Mouse (Mus musculus) heart, adult 18-20 months (tissue): ENCODE measurements around the gene Hivep3. TPM values are rescaled to one million over a fixed set of nuclear protein-coding genes. Genes with fewer than 3 reads are reported as not detected.

Experiments used
- DNase-seq, 2 experiments: peaks; one replicate each; pipeline ENCODE4 v3.0.0; 2021 to 2022; ENCODE audit warnings: mixed read lengths in 1 of 2
- long read RNA-seq, 2 experiments: library from polyadenylated mRNA; stranded (forward); transcript quantifications; one replicate each; pipeline ENCODE4 v2.0.0; 2021
- total RNA-seq, 2 experiments: library from RNA; stranded (reverse); gene quantifications; 2 replicates each; pipeline ENCODE4 v1.2.3; 2021

Gene Hivep3
- 1 to 10 TPM; 5.3 to 6.8 TPM for total RNA-seq
- long read RNA-seq, experiment 1: 0 reads
- long read RNA-seq, experiment 2, partial matches to known transcripts: 0 of 1 reads
- long read RNA-seq, experiment 2, other reads (novel, unspliced or antisense): 0 of 1 reads

DNA sequence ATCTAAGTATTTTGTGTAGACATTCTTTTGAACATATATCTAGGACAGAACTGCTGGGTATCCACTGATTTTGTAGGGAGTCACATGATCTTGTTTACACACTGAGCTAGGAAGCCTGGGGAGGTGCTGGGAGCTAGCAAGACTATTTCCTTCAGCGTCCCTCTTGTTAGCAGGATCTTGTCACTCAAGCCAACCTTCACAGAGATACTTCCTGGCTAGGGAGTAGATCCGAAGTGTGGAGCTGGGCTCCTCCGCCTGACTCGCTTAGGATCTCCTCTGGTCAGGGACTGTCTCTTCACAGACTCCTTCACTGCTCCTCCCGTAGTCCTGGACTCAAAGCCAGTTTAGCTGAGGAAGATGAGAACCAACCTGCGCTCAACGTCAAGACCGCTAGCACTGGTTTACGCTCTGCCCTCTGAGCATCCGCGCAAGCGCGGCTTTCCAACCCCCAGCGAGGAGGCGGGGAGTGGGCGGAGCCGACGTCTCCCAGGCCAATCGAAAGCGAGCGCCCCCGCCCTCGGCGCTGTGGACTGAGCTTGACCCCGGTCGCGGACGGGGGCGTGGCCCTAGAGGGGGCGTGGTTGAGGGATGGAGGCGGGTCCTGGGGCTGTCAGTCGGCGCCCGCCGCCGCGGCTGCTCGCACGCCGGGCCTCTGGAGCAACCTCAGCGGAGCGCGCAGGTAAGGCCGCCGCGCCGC is at the start of gene Hivep3:
Hivep3 (plus strand) TSS at position 601 of the 697 bp plus-strand sequence.
- DNase-seq: peak; percentile 100

DNA sequence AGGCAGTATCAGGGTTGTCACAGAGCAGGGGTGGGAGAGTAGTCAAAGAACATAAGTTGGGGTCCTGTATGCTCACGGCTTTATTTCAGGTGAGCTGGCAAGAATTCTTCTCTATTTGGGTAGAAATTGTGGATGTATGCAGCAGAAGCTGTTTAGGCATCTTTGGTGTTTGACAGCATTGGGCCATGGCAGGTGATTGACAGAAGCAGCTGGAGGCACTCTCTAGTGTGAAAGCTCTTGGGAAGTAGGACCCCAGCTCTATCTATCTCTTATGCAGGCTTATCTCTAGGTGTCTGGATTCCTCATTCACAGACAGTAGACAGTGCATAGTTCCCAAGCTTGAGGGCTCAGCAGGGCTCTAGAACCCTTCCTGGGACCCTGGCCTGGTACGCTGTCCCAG is 47.8 kb upstream of the Hivep3 start:
- no peak for DNase-seq

DNA sequence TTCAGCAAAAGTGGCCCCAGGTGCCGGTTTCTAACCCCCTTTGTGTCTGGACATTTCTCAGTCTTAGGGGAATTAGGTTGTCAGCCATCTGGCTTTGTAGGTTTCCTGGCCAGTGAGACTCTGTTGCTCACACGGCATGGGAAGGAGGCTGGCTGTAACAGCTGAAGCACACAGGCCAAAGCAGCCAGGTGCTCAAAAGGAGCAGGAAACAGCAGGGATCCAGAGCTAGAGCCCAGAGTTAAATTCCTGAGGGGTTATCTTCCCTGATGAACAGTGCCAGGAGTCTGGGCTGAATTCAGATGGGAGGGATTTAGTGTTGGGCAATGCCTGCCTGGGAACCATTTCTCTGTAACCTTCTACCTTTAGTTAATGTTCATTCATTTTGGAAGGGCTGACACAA is 35.2 kb upstream of the Hivep3 start:
- no peak for DNase-seq

DNA sequence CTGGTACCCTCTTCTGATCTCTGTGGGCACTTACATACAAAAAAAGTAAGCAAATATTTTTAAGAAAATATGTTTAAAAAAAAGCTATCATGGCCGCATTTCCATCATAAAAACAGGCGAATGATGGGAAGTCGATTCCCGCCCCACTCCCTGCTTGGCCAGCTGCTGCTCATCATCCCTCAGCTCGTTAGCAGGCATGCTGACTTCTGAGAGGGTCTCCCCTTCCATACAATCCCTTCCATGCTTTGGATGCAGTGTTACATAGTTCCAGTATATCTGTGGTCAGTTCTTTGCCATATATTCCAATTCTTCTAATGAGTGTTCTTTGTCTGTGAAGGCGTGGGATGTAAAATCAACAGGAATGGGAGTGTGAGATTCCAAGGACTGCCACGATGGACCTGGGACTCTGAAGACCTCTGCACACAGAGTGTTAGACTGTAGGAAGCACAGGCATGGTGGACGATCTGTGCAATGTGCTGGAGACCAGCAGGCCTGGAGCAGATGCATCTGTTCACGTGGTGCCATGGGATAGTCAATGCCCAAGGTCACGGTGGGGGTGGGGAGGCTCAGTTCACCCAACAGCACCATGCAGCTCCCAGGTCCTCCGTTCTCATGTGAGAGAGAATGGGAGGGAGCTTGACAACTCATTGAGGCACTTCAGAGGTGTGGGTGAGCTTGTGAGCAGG is 32.2 kb upstream of the Hivep3 start:
- no peak for DNase-seq

DNA sequence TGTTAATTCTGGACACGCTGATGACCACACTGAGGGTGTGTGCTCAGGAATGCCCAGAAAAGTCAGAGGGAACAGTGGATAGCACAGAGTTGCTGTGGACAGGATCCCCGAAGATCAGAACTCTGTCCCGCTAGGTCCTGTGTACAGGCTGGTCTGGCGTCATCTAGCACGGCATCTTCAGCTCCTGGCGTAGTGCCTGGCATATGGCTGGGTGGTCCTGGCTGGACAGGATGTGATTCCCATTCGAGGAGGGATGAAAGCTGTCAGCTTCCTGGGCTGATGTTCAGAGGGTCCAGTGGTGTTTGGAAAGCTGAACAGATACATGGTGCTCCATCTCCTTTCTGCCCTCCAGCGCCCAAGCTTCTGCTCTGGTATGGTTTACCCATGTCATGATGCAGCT is 29.6 kb upstream of the Hivep3 start:
- DNase-seq: no peak

DNA sequence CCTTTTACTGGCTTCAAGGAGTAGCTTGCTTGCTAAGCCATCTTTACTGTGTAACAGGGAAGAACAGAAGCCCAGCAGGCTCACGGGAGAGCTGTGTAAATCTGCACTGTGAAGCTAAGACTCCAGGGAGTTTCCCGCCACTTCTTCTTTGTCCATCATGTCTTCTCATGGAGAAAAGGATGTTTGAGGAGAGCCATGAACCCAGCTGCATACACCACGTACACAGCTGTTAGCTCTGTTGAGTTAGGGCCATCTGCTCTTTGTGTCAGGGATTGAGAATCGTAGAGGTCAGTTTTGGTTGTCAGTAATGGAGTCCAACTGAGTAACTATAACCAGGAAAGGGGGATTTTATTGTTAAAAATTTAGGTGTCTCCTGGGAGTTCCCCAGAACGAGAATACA is 26.3 kb upstream of the Hivep3 start:
- peak; percentile 33 to 47 for DNase-seq

DNA sequence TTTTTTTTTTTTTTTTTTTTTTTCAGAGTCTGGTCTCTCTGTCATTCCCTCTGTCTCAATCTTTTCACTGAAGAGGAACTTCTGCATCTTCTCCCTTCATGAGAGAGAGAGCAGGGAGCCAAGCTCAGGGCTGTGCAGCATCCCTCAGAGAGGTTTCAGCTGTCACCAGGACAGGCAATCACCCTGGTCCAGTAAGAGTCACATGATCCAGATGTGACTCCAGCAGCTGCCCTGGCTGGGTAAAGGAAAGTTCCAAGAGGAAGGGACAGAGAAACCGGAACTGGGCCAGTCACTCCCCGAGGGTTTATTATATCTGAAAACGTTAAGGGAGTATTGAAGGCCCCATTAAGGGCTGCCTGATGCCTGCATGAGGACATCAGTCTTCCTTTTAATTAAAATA is 25.8 kb upstream of the Hivep3 start:
- DNase-seq: peak; percentile 51 to 83

DNA sequence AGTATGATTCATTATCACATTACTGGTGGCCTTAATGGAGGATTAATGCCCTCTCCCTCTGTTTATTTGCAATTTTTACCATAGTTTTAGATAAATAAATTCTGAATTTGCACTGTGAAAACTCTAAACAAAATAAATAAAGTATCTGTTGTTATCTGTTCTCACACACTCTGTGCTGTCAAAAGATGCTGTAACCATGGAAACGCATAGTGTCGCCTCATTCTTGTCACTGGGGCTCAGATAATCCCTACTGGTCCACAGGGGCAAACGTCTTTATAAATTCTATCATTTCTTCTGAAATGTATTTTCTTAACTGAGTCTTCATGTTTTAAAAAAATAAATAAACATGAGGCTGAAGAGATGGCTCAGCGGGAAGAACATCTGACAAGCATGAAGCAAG is 23.4 kb upstream of the Hivep3 start:
- no peak for DNase-seq

DNA sequence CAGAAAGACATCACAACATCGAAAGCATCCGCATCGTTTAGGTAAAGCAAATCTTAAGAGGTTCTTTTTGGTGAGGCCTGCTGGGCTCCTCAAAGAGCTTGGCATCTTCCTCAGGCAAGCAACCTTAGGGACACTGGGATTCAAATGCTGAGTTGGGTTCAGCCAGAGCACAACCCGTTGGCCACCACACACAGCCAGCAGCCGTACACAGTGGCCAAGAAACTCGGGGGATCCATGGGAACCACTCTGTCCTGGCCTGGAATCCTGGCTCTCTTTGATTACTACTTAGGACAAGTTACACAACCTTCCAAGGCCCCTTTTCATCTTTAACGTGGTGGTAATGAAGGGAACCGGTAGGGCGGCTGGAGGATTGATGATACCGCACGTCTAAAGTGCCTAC is 16.1 kb upstream of the Hivep3 start:
- DNase-seq: peak; percentile 51 to 82

DNA sequence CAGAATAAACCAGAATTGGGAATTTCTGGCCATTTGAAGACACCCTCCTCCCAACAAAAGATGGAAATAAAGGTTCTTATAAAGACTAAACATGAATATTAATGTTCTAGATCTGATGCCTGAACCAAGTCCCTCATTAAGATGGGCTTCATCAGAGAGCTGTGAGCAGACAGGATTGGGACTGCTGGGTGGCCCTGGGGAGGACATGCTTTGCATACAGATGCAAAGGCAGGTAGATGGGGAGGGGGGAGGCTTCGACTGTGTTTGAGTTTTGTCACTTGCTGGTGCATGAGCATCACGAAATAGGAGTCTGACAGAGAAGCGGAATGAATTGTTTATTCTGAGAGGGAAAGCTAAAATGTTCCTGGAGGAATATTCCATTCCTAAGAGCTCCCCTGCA is 12.1 kb upstream of the Hivep3 start:
- DNase-seq: no peak

DNA sequence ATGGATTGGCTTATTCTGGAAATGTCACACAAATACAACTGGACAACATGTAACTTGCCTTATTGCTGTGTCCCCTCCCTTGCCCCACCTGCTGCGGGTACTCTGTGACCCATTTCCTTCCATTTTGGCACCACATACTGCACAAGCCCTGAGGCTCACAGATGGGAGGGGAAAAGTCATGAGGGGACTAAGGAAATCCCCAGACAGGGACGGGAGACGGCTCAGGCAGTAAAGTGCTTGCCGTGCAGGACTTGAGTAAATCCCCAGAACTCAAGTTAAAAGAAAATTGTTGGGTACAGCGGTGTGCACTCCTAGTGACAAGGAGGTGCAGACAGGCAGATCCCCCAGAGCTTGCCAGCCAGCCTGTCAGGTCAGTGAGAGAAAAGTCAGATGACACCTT is 7.5 kb upstream of the Hivep3 start:
- no peak for DNase-seq

DNA sequence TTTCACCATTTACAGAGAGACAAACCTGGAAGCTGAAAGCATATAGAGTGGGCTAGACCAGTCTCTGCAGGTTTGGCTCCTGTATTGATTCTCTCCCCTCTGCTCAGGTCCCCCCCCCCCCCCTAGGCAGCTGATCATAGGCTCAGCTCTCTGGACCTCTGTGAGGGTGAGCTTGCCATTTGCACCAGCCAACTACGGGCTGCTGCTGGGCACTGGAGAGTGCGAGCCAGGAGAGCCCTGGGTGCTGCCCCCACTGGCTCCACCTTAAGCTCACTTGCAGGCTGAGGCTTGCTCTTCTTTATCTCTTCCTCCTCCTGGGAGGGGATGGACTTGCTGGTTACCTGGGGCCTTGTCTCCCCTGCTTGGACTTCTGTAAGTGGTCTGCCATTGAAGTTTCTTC is 5.7 kb upstream of the Hivep3 start:
- DNase-seq: no peak

DNA sequence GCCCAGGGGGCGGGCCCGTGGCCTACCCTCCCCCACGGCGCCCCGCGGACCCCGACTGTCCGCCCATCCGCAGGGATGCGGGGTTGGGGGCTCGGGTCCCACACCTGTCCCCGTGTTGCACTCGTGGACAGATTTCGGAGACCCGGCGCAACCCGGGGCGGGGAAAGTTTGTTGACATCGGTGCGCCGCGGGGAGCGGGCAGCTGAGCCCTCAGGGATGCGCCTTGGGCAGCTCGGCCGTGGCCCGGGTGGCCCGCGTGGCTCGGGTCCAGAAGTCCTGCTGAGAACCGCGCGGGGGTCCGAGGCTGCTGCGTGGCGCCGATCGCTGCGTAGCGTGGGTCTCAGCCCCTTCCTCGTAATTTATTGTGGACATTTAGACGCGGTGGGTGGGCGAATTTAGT is 358 bp downstream of the Hivep3 start:
- no peak for DNase-seq

DNA sequence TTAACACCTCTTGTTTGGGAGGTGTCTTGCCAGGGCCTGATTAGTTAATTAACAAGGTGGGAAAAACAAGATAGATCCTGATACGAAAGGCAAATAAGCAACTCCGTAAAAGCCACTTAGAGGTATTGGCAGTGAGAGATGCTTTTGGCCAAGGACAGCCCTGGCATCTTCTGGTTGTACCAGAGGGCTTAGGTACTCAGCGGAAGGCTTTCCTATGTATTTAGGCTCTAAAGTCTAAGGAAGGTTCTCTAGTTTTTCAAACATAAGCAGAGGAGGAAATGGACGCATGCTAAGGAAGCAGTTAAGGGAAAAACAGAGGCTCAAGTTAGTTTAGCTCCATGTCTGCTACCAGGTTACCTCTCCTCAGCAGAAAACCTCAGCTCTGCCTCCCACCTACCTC is 768 bp downstream of the Hivep3 start:
- DNase-seq: no peak

DNA sequence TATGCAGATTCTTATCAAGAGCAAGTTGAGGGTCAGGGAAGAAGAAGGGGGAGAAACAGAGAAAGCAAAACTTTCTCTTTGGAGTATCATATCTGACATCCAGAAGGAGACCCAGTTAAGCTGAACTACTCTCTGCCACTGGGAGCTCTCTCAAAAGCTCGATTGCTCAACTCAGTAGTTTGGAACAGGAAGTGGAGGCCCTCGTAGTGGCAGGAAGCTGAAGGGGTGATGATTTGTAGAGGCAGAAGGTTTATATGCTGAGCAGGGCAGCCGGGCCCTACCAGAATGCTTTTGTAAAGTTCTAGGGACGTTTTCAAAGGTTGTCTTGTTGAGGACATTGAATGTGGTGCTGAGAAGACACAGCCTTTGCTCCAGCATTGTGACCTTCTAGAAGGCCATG is 5.1 kb downstream of the Hivep3 start:
- peak; percentile 63 to 73 for DNase-seq

DNA sequence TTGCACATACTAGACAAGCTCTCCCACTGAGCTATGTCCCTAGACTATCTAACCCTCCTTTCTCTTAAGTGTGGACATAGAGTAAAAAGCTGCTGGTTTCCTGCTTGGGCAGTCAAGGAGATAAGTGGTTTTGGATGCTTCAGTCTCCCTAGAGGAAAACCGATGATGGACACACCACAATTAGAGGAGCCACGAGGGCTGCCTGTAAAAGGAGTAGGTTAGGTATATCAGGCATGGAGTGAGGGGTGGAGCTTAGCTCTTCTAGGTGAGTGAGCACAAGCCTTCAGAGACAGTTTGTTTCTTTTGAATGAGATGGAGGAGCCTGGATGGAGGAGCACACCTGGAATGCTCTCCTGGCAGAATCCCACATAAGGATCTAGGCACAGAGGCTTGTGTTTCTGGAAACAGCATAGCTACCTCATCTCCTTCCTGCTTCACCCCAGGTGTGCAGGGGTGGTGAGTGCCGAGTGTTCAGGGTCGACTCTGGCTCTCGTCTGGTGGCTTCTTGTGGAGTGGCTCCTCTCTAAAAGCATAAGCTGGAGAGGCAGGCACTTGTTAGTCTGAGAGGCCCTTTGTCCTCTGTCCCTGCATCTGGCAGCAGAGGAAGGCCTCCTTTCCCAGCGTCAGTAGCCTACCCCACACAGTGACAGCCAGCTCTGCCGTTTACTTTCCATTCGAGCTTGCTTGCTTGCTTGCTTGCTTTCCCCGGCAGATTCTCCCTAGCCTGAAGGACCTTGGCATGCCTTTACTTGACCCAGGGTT is 5.9 kb downstream of the Hivep3 start:
- DNase-seq: no peak

DNA sequence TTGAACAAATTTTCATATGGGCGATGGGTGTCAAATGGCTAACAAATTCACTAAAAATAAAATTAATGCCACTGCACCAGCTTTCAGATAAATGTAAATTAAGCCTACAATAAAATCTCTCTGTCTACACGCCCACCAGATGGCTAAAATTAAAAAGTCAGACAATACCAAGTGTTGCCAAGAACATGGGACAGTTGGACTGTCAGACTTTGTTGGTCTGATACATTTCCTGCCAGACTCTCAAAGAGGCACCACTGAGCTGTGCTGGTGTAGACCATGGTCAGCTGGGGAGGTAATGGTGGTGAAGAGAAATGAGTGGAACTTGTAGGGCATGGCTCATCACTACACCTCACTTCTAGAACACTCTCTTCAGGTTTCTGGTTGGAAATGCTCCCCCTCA is 14.8 kb downstream of the Hivep3 start:
- DNase-seq: no peak

DNA sequence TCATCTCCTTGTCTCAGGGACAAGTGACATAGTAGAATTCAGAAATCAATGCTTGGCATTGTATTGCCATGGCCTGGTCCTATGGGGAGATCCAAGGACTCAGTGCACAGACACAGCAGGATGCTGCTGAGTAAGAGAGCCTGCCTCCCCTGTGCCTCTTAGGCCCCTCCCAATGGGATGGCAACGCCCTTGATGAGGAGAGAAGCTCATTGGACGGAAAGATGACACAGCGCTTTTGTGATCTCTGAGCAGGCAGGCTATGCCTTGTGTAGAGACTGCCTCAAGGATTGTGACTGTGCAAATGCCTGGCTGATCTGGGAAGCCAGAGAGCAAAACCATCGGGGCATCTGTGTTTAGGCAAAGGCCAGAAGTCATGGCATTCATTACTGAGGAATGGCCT is 16.6 kb downstream of the Hivep3 start:
- no peak for DNase-seq

DNA sequence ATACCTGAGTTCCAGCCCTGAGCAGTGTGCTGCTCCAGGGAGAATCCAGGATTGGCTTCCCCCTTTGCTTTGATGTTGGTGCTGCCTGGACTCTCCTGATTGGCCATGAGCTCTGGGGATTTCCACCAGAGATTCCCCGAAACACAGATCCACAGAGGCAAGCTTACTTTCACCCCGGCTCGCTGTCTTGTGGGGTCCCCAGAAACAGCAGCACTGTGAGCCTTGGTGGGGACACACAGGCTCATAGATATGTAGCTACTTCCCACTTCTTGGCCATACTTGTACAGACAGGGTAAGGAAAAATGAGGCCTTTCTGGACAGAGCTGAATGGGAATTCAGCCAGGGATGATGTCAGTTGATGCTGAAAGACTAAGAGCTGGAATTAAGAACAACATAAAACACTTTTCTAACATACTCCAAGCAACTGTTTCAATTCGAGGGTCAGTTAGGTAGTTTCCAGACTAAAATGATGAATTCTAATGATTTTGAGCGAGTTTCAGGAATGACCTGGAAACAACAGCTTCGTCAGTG is 17.2 kb downstream of the Hivep3 start:
- DNase-seq: peak; percentile 54 to 57

DNA sequence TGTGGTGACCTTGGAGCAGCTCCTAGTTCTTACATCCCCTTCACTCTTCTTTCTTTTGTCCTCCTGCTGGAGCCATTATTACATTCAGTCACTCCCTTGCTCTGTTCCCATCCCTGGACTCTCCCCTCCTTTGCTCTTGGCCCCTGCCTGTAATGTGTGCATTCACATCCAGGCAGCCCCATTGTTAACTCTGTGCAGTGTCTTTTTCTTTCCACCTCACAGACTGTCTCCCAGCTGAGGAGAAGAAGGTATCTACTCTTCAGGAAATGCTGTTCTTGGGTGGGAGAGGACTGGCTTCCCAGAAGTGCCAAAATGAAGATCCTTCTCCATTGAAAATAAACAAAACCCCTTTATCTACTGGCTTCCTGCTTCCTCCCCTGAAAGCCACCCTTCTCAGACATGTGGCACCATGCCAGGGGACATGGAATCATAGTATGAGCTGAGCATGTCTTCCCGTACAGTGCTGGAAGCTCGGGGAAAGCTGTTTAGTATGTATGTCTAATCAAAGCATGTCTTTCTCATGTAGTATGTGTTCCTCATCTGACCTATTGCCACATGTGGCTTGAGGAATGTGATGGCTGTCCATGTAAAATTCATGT is 17.9 kb downstream of the Hivep3 start:
- peak; percentile 31 to 36 for DNase-seq

DNA sequence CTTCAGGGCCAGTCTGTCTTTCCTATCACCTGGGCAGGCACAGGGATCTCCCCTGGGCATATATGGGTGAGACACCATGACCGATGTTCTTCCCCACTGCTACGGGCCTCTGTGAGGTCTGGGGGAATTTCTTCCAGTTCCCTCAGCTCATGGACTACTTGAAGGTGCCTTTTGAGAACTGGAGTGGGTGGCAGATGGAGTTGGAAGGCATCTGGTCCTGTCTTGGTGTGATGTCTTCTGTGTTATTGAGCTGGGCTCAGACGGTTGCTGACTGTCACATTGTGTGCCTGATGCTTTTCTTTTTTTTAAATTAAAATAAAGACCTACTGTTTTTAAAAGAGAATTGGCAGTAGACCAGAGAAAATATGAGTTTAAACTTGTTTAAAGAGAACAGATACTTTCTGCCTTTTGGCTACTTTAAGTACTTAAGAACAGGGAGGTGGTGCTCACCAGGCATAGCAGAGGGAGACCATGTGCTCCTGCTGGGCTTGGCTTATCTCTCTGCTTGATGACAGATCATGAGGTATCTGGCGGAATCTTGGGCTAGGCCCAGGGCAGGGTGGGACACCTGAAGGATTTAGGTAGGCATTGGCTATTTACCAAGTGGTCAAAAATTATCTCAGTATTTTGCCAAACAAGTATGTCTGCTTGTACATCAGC is 26.1 kb downstream of the Hivep3 start:
- DNase-seq: no peak

DNA sequence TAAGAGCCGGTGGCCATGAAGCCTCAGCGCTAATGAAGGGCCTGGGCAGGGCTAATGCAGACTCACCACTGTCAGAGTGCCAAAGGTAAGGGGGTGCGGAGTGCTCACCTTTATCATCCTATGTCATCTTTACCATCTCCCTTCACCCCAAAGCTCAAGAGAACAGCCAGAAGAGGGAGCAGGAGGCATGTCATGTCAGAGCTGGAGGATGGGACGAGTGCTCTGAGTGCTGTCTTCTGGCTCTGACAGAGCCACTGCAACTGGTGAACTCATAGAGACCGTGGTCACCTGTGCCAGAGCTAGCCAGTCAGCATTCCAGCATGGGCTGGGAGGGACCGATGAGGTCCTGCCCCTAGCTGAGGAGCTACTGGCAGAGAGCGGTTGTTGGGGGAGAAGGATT is 27.2 kb downstream of the Hivep3 start:
- DNase-seq: no peak
